Mouse (Mus musculus): ENCODE results near the gene Zbtb39. TPM values are rescaled to one million over a fixed set of nuclear protein-coding genes. Genes with fewer than 3 reads are reported as not detected.

Zbtb39 gene
- 6.0 and 6.1 TPM in 2 replicates for polyA plus RNA-seq (2012; rRNA removed)

DNA sequence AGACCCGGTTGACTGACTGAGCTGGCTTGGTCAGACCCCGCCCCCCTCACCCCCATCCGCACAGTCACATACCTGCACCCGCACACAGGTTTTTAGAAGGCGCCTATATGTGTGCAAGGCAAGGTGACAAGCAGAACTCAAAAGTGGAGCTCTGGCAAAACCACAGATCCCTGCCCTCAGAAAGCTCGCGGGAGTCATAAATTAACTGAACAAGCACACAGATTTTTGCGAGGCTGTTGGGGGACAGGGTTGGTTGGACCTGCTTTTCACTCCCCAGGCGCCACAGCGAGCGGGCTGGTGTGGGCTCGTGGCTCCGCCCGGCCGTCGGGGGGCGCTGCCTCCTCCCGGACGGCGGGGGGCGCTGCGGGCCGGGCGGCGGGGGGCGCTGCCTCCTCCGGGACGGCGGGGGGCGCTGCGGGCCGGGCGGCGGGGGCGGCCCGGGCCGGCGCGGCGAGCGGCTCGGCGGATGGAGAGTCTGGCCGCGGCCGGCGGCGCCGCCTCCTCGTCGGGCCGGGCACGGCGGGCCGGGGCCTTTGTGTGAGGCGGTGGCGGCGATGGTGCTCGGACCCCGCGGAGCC lies at the start of gene Zbtb39:
Gene Zbtb39 (plus strand): TSS at position 456 of the 578 bp plus-strand sequence.
- peak in 1 of 2 experiments; percentile 71 for DNase-seq (ENCODE audit: extremely low spot score in 1 of 2, low spot score in 1 of 2)

DNA sequence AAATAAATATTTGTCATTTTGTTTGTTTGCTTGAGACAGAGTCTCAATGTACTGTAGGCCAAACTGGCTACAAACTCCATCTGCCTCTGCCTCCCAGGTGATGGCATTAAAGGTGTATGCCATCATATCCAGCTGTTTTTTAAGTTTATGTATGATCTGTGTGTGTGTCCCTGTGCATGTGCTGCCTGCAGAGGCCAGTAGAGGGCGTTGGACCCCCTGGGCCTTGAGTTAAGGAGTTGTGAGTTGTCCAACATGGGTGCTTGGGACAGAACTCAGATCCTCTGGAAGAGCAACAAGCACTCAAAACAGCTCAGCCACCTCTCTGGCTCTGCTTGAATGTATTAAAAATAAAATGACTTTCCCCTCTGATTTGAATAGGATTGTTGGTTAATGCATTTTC lies 48.3 kb upstream of the Zbtb39 start:
- no peak for DNase-seq (ENCODE audit: extremely low spot score in 1 of 2, low spot score in 1 of 2)

DNA sequence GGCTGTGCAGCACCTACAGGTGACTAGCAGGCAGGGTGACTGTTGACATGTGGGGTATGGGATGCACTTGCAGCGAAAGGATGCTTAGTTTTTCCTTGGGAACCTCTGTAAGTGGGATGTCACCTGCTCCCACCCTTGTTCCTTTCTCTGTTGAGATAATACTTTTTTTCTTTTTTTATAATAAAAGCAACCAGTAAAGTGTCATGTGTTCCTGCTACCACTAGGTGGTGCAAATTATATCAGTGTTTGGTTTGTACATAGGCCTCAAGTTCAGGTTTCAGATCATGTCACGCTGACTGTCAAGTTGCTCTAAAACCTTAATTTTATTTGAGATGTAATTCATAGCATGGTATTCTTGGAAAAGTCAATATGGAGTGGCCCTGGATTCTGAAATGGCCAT lies 44.7 kb upstream of the Zbtb39 start:
- DNase-seq (ENCODE audit: extremely low spot score in 1 of 2, low spot score in 1 of 2) = peak in 1 of 2 experiments; percentile 46

DNA sequence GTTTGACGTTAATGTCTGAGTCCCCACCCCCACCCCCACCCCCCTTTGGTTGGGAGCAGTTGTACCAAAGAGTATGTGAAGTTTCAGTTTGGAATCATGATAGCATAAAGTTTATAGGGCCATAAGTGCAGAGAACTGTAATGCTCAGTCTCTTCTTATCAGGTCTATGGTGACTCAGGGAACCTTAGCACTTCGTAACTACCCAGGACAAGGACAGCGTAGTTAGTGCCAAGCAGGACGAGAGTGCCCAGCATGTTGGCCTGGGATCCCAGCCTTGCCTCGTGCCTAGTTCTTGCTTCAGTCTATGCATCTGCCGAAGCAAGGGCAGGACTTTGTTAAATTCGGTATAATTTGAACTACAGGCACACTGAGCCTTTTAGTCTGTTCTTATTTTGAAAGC lies 43.6 kb upstream of the Zbtb39 start:
- no peak for DNase-seq (ENCODE audit: extremely low spot score in 1 of 2, low spot score in 1 of 2)

DNA sequence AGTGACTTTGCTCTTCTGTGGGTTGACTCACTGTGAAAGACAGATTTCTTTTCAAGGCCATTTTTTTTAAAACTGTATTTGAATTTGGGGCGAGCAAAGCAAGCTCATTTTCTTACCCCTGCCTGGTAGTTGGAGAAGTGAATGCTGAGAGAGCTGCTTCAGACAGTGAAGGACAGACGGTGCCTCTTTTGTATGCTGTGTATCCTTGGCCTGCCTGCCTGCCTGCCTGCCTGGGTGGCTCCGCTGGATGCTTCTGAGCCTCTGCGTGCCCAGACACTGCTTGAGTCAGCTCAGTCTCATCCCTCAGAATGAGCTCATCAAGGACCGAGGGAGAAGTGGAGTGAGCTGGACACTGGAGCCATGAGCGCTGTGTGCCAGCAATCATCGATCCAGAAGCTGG lies 40.4 kb upstream of the Zbtb39 start:
- DNase-seq (ENCODE audit: extremely low spot score in 1 of 2, low spot score in 1 of 2) = no peak

DNA sequence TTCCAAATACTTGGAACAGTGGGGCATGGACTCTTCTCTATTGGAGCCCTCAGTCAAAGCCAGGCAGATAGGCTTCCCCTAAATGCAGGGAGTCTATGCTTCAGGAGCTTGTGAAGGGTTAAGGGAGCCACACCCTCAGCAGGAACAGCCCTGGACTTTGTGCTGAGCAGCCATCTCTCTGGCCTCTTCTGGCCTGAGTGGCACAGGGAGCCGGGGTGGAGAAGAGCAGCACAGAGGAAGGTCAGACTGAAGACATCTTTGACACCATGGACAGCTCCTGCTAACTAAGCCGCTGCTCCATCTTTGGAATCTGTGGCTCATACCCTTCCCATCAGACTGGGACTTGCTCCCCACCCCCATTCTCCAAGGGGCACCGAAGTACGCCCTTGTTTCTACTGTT lies 36.0 kb upstream of the Zbtb39 start:
- DNase-seq (ENCODE audit: extremely low spot score in 1 of 2, low spot score in 1 of 2) = no peak

DNA sequence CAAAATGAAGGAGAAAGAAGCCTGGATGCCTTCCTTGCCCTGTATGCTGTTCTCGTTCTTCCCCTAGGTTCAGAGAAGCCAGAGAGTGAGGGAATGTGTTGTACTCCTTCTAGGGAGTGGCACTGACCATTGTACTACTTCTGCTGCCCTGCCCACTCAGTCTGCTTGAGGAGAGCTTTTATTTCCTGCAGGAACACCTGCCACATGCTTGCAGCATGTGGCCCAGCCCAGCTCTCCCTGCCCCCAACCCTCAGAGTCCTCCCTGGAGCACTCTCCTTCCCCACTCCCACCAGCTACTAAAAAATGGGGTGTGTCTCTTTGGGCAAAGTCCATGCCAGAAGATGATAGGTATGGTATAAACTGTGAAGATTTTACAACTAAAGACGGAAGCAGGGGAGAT lies 35.0 kb upstream of the Zbtb39 start:
- DNase-seq (ENCODE audit: extremely low spot score in 1 of 2, low spot score in 1 of 2) = no peak

DNA sequence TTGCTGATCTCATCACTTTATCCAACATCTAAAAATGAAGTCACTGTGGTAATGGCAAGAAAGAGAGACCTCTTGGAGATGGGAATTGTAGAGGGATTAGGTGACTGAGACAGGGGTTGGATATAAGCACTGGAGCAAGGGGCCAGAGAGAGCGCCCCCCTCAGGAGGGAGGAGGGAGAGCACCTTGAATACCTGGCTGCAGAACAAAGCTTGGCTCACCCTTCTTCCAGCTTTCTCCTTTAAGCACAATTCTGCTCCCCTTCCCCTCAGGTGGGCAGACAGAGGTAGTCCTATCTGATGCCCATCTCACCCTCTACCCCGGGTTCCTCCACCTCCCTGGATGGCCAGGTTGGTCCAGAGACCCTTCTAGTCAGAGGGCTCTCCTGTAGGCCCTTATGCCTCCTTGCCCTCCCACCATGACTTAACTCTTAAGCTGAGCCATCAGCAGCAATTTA lies 34.5 kb upstream of the Zbtb39 start, which contains the start of gene Myo1a:
Gene Myo1a (plus strand): TSS at position 405 of the 455 bp plus-strand sequence.
- no peak for DNase-seq (ENCODE audit: extremely low spot score in 1 of 2, low spot score in 1 of 2)

DNA sequence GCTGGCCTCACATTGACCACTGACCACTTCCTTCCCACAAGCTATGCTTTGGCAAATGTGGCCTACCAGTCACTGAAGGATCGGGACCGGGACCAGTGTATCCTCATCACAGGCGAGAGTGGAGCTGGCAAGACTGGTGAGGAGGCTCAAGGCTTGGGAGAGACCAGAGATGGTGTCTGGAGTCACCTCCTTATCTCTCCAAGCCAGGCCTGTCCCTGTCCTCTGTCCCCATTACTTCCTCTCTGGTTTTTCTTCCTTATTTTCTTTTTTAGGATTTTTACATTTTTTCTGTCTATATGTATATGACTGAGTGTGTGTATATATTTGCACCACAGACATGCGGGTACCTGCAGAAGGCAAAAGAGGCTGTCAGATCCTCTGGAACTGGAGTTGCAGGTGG lies 33.6 kb upstream of the Zbtb39 start:
- no peak for DNase-seq (ENCODE audit: extremely low spot score in 1 of 2, low spot score in 1 of 2)

DNA sequence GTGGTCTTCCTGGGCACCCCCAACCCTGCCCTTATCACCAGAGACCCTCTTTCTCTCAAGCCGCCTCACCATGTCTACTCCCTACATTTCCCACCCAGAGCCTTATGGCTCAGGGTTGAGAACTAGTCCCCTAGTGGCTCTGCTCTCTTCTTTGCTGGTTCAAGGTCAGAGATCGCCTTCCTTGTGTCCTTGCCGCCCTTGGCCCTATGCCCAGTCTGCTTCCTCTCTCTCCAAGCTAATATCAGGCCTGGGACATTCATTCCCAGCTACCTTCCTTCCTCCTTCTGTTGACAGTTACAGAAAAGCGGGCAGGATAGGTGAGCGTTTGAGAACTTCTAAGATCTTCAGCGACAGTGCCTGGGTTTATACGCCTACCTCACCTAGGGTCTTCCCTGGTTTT lies 31.6 kb upstream of the Zbtb39 start:
- DNase-seq (ENCODE audit: extremely low spot score in 1 of 2, low spot score in 1 of 2) = no peak

DNA sequence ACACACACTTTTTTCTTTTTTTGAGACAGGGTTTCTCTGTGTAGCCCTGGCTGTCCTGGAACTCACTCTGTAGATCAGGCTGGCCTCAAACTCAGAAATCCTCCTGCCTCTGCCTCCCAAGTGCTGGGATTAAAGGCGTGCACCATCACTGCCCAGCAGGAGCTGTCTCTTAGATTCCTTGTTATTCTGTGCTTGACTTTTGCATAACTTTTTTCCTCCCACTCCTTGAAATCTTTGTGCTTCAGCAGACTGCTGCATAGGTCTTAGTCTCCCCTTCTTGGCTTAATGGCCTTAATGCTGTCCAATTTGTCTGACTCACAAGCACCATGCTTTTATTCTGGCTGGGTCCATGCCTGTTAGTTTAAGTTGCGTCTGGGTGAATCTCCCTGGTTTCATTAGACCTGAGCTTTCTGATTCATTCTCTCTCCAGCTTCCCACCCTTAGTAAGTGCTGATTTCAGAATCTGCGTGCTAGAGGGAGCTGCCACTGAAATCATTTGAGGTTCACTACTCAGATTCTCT lies 30.4 kb upstream of the Zbtb39 start:
- no peak for DNase-seq (ENCODE audit: extremely low spot score in 1 of 2, low spot score in 1 of 2)

DNA sequence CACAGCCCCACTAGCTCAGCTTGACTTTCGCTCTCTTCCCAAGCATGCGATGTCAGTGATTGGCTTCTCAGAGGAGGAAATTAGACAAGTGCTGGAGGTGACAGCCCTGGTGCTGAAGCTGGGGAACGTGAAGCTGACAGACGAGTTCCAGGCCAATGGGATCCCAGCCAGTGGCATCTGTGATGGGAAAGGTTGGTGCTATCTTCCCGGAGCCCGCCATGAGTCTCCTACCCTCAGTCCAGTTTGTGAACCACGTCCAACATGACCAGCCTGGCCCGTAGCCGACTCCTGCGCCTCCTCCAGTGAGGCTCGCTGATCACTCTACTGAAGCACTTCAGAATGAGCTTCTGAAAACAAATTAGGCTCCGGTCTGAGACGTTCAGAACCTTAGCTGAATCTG lies 29.0 kb upstream of the Zbtb39 start:
- DNase-seq (ENCODE audit: extremely low spot score in 1 of 2, low spot score in 1 of 2) = no peak

DNA sequence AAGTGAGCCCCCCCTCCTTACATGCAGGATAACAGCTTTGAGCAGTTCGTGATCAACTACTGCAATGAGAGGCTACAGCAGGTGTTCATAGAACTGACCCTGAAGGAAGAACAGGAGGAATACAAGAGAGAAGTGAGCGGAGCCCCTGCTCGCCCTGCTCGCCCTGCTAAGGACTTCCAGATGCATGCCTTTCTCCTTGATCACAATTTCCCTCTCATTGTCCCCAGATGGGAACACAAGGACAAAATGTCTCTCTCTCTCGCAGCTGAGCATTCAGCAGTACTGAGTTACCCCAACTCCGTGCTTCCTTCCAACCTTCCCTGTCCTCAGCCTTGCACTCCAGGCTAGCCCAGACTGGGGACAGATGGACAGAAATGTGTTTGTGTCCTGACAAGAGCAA lies 26.6 kb upstream of the Zbtb39 start:
- no peak for DNase-seq (ENCODE audit: extremely low spot score in 1 of 2, low spot score in 1 of 2)

DNA sequence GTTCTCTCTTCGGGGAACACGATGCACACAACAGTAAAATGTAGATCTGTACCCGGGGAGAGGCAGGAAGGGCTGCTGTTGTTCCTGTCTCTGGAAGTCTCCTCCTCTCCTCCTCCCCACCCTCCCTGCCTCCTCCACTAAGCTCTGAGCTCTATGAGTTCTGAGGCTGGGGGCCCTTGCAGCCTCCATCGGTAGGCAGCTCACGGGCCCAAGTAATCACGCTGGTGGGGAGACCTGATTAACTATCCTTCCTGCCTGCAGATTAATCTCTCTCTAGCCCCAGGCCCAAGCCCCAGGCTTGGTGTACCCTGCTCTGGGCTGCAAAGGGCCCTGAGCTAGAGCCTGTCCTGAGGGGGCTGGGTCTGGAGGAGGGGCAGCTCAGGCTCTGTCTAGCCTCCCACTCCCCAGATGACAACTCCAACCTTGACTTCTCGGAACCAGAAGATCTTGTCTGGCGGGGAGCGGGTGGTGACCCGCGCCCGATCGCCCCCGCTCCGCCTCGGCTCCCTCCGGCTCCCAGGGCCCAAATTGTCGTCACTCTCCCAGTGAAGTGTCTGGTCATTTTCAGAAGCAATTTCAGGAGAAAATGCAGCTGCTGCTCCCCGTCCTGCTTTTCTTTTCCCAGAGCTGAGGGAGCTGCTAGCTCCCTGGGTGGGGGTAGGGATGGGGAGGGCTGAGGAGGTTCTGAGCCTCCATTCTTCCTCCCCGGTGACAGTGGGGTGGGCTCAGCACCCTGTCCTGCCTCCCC lies 17.5 kb upstream of the Zbtb39 start:
- peak in 1 of 2 experiments; percentile 24 for DNase-seq (ENCODE audit: extremely low spot score in 1 of 2, low spot score in 1 of 2)

DNA sequence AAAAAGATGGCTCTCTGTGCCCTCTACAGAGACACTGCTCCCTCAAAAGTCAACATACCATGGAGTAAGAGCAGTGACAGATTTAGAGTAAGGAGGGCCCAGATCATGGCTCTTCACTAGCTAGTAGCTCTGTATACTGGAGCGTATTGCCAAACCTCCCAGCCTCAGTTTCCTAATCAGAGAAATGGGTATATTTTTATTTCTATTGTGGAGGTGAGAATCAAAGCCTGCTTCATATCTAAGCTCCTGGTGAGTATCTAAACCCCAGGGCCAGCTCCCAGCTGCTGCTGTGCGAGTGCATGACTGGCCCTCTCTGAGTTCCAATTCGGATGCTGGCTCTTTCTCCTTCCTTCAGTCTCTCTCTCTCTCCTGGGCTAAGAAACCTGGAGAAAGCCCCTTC lies 15.2 kb upstream of the Zbtb39 start, which contains the start of gene Tac2:
Gene Tac2 (plus strand): TSS at position 301 of the 400 bp plus-strand sequence.
- DNase-seq (ENCODE audit: extremely low spot score in 1 of 2, low spot score in 1 of 2) = no peak

DNA sequence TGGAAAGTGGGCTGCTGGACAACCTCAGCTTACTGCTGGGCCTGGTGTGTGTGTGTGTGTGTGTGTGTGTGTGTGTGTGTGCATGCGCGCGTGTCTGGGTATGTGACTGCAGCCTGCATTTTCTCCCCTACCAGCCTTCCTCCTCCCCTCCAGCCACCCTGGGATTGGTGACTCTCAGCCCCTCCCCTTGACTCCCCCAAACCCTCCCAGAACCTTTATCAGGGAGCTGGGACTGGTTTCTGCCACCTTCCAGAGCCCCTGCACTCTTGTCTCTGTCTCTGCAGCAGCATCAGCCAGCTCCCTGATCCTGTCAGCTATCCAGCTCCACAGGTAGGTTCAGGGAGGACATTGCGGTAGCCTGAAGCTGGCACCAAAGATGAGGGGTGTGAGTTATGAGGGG lies 14.2 kb upstream of the Zbtb39 start:
- no peak for DNase-seq (ENCODE audit: extremely low spot score in 1 of 2, low spot score in 1 of 2)

DNA sequence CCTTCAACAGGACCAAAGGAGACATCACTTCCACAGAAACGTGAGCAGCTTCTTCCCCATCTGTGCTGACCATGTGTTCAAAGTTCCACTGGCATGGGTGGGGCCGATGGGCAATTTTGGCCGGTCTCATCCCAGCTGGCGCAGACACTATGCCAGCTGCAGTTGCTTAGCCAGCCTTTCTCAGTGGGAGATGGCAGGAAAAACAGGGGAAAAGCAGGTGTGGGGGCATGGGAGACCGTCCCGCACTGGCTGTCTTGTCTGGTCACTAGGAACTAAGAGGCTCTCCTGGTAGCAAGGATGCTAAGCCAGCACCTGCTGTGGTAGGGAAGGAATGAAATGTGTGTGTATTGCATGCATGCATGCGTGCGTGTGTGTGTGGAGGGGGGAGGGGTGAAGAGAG lies 10.9 kb upstream of the Zbtb39 start:
- DNase-seq (ENCODE audit: extremely low spot score in 1 of 2, low spot score in 1 of 2) = peak in 1 of 2 experiments; percentile 31

DNA sequence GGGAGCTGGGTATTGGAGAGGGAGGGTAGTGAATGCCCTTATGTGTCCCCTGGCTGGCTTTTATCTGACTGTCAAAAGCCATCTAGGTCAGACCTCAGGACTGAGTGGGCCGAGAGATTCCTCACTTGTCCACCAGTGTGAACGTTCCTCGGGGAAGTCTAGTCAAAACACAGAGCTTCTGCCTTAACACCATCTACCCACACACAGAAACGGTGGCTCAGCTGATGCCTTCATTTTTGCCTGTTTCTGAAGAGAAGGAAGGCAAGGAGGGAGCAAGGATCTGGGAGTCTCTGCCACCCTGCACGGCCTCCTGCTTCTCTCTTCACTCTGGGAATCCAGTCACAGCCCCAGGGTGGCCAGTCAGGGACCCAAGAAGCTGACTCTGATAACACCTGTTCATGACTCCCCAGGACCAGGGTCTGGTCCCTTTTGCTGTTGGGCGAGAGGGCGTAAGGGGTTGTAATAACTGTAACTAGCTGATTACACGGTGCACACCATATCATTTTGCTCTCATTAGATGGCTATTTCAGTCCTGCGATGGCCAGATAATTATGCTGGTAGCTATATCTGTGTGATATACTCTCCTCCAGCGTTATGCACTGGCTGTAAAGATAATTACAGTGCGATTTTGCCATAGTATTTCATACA lies 8.9 kb upstream of the Zbtb39 start:
- DNase-seq (ENCODE audit: extremely low spot score in 1 of 2, low spot score in 1 of 2) = peak in 1 of 2 experiments; percentile 52

DNA sequence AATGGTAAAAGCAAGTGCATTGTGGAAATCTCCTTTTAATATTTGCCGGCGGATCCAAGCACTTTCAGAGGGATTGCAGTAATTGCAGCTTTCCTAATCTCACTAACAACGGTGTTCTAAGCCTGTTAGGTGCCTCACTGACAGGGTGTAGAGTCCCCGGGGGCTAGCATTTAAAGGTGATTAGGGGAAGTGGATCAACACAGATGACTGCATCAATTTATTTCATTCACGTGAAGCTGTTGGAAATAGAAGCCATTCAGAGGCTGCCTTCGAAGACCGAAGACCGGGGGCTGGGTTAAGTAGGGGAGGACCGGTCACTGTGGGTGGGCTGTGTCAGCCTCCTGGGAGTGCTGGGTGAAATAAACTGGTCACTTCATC lies 8.4 kb upstream of the Zbtb39 start:
- DNase-seq (ENCODE audit: extremely low spot score in 1 of 2, low spot score in 1 of 2) = no peak

DNA sequence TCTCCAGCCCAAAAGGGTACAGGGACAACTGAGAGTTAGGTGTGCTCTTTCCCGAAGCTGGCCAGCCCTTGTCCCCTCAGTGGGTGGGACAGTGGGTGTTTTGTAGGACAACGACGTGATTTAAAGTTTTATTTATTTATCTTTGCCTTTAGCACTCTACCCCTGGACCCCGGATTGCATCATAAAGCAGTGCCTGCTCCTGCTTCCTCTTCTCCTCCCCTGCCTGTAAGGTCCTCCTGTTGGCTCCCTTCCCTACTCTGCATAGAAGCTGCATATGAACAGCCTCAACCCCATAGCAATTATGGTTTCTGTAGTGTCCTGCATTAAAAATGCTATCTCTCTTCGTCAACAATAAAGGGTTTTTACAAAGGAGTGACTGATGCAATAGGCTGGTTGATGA lies 7.9 kb upstream of the Zbtb39 start:
- DNase-seq (ENCODE audit: extremely low spot score in 1 of 2, low spot score in 1 of 2) = no peak

DNA sequence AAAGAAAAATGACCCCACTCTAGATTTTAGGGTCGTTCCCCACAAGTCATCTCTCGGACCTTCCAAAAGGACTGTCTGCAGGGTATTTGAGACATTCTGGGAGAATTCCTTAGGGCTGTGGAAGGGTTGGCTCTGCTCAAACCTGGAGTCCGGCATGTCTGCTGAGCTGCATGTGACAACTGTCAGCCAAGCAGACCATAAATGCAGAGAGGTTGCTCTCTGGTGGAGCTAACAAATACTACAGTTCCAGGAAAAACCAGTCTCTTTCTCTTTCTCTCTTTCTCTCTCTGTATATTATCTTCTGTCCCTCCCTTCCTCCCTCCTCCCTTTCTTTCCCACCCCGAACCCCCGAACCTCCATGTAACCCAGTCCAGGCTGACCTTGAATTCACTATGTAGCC lies 4.9 kb upstream of the Zbtb39 start:
- DNase-seq (ENCODE audit: extremely low spot score in 1 of 2, low spot score in 1 of 2) = peak in 1 of 2 experiments; percentile 48
